Mouse (Mus musculus): ENCODE results near the gene Glod5.
A peak's percentile ranks its signal among the peaks of the same experiment; 100 is the strongest.

GRCm38 (mm10) chrX:8020111-8020778, 2.0 kb upstream of the Glod5 start:
- TF ChIP-seq CTCF (IDR thresholded peaks at IDR 0.05; ENCODE audit: low read depth) (peak; percentile 35), EP300 (optimal IDR thresholded peaks at IDR 0.05) (no peak)

All from stomach, postnatal 0 days (tissue).